Mouse (Mus musculus): ENCODE results near the gene Lrba.

DNA sequence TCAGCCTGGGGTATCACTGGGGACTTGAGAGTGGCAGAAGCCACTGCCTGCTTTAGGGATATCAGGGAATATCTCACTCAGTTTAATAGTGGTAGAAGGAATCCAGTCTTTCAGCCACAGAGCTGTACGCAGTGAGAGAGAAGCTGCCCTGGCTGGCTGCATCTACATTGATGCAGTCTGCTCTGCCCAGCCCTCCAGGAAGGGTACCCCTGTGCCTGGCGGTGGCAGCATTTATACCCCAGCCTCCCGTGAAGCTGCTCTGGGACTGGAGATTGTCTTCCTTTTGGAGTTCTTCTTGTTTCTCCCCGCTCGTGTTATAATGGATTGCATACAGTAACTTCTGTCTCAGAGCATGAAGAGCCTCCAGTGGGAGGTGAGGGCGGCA, 551.0 kb downstream of the Lrba start:
- TF ChIP-seq POLR2A (IDR thresholded peaks at IDR 0.05; ENCODE audit: insufficient read depth, low read depth, low read length): no peak
- no peak for TF ChIP-seq CTCF (IDR thresholded peaks at IDR 0.05)
- no peak for TF ChIP-seq EP300 (IDR thresholded peaks at IDR 0.05; ENCODE audit: insufficient read depth, low read depth, low read length)
